Mouse (Mus musculus) limb, embryonic 11.5 days (tissue): Measurements from ENCODE around the gene Ubash3b. TPM values are rescaled to one million over a fixed set of nuclear protein-coding genes. Genes with fewer than 3 reads are reported as not detected.

Source experiments
- ATAC-seq: fragments of 200-750 bp; cut with Nextera tagmentation; 2 replicates; pipeline ENCODE4 v1.8.0; 2017; ENCODE audit warnings: low read depth; ENCODE audit not compliant: insufficient number of reproducible peaks, low FRiP score, low TSS enrichment
- DNase-seq: peaks from one replicate; pipeline ENCODE4 v3.0.0-alpha.2; 2015; ENCODE audit warnings: low spot score
- H3K27ac ChIP-seq: fragments of 300-500 bp; sonication (generic); replicated peaks from 2 replicates; pipeline ENCODE4 v1.5.1; 2014; ENCODE audit warnings: low read depth, mild to moderate bottlenecking, low read length
- H3K27me3 ChIP-seq: fragments of 300-500 bp; sonication (generic); 2 replicates; pipeline ENCODE4 v1.6.1; 2014; ENCODE audit warnings: mild to moderate bottlenecking, low read length, mixed read lengths; ENCODE audit not compliant: control insufficient read depth, insufficient read depth
- H3K36me3 ChIP-seq: fragments of 300-500 bp; sonication (generic); 2 replicates; pipeline ENCODE4 v1.6.1; 2014; ENCODE audit warnings: mild to moderate bottlenecking, low read length, moderate library complexity, mixed read lengths; ENCODE audit not compliant: control insufficient read depth, insufficient read depth
- H3K4me1 ChIP-seq: fragments of 300-500 bp; sonication (generic); 2 replicates; pipeline ENCODE4 v1.6.1; 2014; ENCODE audit warnings: low read length, mixed read lengths; ENCODE audit not compliant: control insufficient read depth, insufficient read depth
- H3K4me2 ChIP-seq: fragments of 300-500 bp; sonication (generic); 2 replicates; pipeline ENCODE4 v1.6.1; 2014; ENCODE audit warnings: low read depth, mild to moderate bottlenecking, moderate library complexity; ENCODE audit not compliant: severe bottlenecking
- H3K4me3 ChIP-seq: fragments of 300-500 bp; sonication (generic); 2 replicates; pipeline ENCODE4 v1.5.1; 2014; ENCODE audit warnings: low read depth, low read length
- H3K9ac ChIP-seq: fragments of 300-500 bp; sonication (generic); 2 replicates; pipeline ENCODE4 v1.6.1; 2014; ENCODE audit warnings: mild to moderate bottlenecking, low read length
- H3K9me3 ChIP-seq: fragments of 300-500 bp; sonication (generic); 2 replicates; pipeline ENCODE4 v1.6.1; 2016; ENCODE audit warnings: low read length; ENCODE audit not compliant: control insufficient read depth
- WGBS: fragments of 180-500 bp; shearing (Covaris S2); extraction: QIAGEN DNeasy Blood & Tissue Kit; methylation state at CpG from one replicate; pipeline ENCODE4 v1.1.7; 2014; 5-methylcytosine and 5-hydroxymethylcytosine counted together
- polyA plus RNA-seq: library from polyadenylated mRNA; unstranded; fragments of >200 nt; fragmentation: Nextera tagmentation; extraction: Ambion mirVana; gene quantifications from 2 replicates; pipeline ENCODE4 v1.2.1, GENCODE M21; 2014

The Ubash3b gene
- polyA plus RNA-seq, 1 experiment from 2014 or later: 8.2 TPM

GRCm38 (mm10) chr9:40961401-40961800 is 200.1 kb downstream of the Ubash3b start:
- peaks cover 9% of the 10 kb centered on the region for H3K27me3 ChIP-seq
- no peak overlapping the region for H3K27ac ChIP-seq
- 57% methylated on average over 3 of the region's 3 CpGs for WGBS
- DNase-seq (no peak), ATAC-seq (no peak)
- H3K4me3 ChIP-seq: no peak overlapping the region
- no peaks in the 10 kb centered on the region for H3K9me3 ChIP-seq
- 0 out of 2 replicates have a peak, but pooled peaks cover 6% of the 10 kb centered on the region for H3K4me1 ChIP-seq
- no peak overlapping the region for H3K4me2 ChIP-seq
- no peaks in the 10 kb centered on the region for H3K36me3 ChIP-seq
- H3K9ac ChIP-seq: no peak overlapping the region

Other genes with a start within 250 kb of the Ubash3b start
- gene Jhy, start 197.6 kb downstream of the Ubash3b start, polyA plus RNA-seq: 0.18 and 0.27 TPM in 2 replicates
- gene Crtam, start 157.1 kb downstream of the Ubash3b start, polyA plus RNA-seq: 0.32 and 0.35 TPM in 2 replicates